Mouse (Mus musculus) lung, postnatal 14 days (tissue): ENCODE data around the gene Gm21983.
A peak's percentile ranks its signal among the peaks of the same experiment; 100 is the strongest.

ENCODE experiments used
- DNase-seq: peaks from one replicate; pipeline ENCODE4 v3.0.0; 2021

The Gm21983 gene

GRCm38 (mm10) chr7:27159256-27159655 lies 21.6 kb downstream of the Gm21983 start:
- no peak for DNase-seq

- no peak for DNase-seq
Observed at GRCm38 (mm10) chr7:27158171-27158570, 22.7 kb downstream of the Gm21983 start.

DNA sequence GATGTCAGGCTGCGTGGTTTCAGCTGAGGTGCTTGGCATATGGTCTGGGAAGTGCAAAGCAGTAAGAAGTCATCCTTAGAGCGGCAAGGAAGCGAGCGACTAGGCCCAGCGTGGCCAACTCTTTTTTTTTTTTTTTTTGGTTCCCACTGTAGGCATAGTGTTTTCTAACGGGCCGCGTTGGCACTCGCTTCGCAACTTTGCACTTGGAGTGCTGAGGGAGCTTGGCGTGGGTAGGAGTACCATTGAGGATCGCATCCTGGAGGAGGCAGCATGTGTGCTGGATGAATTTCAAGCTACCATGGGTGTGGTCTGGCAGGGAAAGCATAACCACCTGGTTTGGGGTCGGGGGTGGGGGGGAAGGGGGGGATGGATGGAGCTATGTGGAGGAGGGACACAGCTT lies 24.9 kb downstream of the Gm21983 start:
- no peak for DNase-seq

GRCm38 (mm10) chr7:27153205-27153764 lies 27.6 kb downstream of the Gm21983 start, which contains the start of gene Cyp2t4:
Cyp2t4 (plus strand) TSS chr7:27153714.
- DNase-seq, result peak; percentile 71

DNA sequence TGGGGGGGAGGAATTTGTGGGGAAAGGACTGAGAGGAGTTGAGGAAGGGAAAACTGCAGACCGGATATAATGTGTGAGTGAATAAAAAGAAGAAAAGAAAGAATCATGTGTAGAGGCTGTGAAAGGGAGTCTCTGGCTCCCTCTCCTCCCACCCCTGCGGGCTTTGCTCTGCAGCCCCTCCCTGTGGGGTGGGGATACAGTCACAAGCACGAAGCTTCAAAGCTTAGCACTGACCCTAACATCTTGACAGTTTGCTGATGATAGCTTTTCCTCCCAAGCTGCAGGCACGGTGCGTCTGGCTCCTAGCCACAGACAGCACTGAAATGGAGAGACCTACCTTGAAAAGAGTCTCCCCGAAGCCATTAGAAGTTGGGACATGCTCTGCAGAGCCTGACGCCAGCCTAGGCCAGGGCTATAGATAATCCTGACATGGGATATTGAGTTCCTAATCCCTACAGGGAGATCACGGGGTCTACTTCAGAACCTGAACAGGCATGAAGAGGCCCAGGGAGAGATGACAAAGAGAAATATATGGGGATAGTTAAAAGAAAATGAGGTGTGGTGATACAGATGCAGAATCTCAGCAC lies 44.4 kb downstream of the Gm21983 start:
- no peak for DNase-seq

GRCm38 (mm10) chr7:27133757-27134156 lies 47.1 kb downstream of the Gm21983 start:
- no peak for DNase-seq

DNA sequence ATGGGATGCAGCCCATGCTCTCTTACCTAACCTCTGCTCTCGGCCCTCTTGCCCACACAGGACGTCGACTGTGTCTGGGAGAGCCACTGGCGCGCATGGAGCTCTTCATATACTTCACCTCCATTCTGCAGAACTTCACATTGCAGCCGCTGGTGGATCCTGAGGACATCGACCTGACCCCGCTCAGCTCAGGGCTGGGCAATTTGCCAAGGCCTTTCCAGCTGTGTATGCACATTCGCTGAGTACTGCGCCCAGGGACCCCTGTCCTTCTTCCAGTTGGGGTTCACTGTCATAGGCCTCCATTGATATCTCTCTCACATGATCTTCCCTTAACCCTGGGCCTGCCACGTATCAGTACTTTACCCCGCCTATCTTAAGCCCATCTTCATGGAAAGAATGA lies 47.7 kb downstream of the Gm21983 start:
- DNase-seq, result peak; percentile 17

- DNase-seq, result peak; percentile 76
Observed at GRCm38 (mm10) chr7:27132588-27132987, 48.3 kb downstream of the Gm21983 start.

DNA sequence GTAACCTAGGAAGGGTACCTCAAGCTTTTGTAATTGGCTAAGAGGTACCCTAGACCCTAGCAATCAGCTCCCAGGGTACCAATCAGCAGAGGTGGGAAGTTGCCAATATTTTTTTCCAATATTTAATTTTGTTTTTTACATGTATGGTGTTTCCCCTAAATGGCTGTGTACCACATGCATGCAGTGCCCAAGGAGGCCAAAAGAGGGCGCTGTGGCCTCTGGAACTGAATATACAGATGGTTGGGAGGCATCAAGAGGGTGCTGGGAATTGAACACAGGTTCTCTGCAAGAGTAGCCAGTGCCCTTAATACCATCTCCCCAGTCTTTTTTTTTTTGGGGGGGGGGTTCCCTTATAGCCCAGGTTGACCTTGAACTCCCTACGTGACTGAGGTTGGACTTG lies 49.5 kb downstream of the Gm21983 start:
- no peak for DNase-seq

- no peak for DNase-seq
Observed at GRCm38 (mm10) chr7:27130521-27131370, 50.1 kb downstream of the Gm21983 start.

DNA sequence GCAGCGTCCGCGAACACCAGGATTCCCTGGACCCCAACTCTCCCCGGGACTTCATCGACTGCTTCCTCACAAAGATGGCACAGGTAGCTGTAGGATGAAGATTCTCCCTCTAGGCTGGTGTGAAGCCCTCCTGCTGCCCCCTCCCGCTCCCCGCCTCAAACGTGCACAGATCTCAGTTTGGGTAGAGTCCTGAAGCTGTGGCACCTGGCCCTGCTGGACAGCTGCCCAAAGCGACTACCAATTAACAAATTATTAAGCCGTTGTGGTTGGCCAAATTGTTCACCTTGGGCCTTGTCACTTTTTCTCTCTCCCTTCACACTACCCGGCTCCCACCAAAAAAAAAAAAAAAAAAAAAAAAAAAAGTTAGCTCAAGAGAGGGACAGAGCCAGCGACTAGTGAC lies 51.1 kb downstream of the Gm21983 start:
- DNase-seq, result no peak

DNA sequence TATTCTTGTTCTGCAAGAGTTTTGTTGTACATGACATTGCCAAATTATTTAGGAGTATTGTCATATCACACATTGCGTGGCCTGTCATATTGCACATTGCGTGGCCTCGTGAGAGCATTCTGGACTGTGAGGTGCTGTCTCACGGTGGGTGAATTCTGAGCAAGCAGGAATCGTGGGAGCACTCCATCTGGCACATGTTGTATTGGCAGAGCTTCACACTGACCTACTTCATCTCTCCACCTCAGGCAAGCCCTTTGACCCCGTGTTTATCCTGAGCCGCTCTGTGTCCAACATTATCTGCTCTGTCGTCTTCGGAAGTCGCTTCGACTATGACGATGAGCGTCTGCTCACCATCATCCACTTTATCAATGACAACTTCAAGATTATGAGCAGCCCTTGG lies 51.9 kb downstream of the Gm21983 start:
- DNase-seq, result no peak

GRCm38 (mm10) chr7:27128162-27128561 lies 52.7 kb downstream of the Gm21983 start:
- peak; percentile 48 for DNase-seq

DNA sequence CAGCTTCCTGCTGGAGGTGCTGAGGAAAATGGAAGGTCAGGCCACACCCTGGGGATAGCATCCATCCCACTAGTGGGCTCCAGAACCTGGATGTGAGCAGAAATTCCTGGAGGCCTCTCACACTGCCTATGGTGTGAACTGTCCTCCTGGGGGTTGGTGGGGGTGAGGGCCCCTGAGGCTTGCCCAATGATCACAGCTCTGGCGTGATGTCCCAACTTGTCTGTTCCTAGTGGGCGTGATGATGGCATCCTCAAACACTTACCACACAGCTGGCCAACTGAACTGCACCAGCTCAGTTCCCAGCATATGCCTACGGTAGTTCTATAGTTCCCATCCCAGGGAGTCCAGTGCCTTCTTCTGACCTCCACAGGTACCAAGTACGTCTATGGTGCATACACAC lies 55.9 kb downstream of the Gm21983 start:
- DNase-seq, result no peak

DNA sequence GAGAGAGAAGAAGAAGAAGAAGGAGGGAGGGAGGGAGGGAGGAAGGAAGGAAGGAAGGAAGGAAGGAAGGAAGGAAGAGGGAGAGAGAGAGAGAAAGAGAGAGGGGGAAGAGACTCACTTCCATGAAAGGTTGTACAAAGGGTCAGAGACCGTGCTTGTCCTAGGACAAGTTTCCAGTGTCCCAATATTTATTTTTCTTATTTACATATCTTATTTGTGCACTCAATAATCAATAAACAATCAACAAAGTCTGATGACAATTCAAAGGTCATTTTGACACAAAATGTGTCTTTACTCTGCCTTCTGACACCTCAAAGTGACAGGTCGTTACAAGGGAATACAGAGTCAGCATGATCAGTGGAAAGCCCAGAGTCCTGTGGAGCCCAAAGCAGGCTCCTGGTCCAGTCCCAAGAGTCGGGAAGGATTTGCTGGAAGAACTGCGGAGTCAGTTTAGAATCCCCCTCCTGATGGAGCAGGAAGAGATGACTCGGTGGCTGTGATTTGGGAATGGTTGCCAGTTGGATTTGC lies 56.5 kb downstream of the Gm21983 start:
- DNase-seq, result no peak

GRCm38 (mm10) chr7:27119676-27120075 lies 61.2 kb downstream of the Gm21983 start, which contains the start of gene Cyp2f2:
Cyp2f2 (plus strand) TSS chr7:27119909.
- DNase-seq, result no peak
